Mouse (Mus musculus) limb, embryonic 14.5 days (tissue): Measurements from ENCODE around the gene Dennd1c. TPM values are rescaled to one million over a fixed set of nuclear protein-coding genes. Genes with fewer than 3 reads are reported as not detected.

Experiments
- ATAC-seq: fragments of 200-750 bp; cut with Nextera tagmentation; 2 replicates; pipeline ENCODE4 v1.8.0; 2017; ENCODE audit warnings: low read depth, moderate number of reproducible peaks, moderate TSS enrichment; ENCODE audit not compliant: low FRiP score
- DNase-seq: peaks from one replicate; pipeline ENCODE4 v3.0.0-alpha.2; 2015; ENCODE audit warnings: low spot score
- H3K27ac ChIP-seq: fragments of 300-500 bp; sonication (generic); replicated peaks from 2 replicates; pipeline ENCODE4 v1.5.1; 2014; ENCODE audit warnings: low read depth, mild to moderate bottlenecking, low read length, moderate library complexity, mixed read lengths
- H3K27me3 ChIP-seq: fragments of 300-500 bp; sonication (generic); 2 replicates; pipeline ENCODE4 v1.6.1; 2014; ENCODE audit warnings: low read length, mixed read lengths; ENCODE audit not compliant: control insufficient read depth, insufficient read depth
- H3K36me3 ChIP-seq: fragments of 300-500 bp; sonication (generic); 2 replicates; pipeline ENCODE4 v1.6.1; 2014; ENCODE audit warnings: mild to moderate bottlenecking, low read length, moderate library complexity, mixed read lengths; ENCODE audit not compliant: control insufficient read depth, insufficient read depth
- H3K4me1 ChIP-seq: fragments of 300-500 bp; sonication (generic); 2 replicates; pipeline ENCODE4 v1.6.1; 2014; ENCODE audit warnings: antibody characterized with exemption, low read length, mixed read lengths; ENCODE audit not compliant: control insufficient read depth, insufficient read depth
- H3K4me2 ChIP-seq: fragments of 300-500 bp; sonication (generic); replicated peaks from 2 replicates; pipeline ENCODE4 v1.6.1; 2014; ENCODE audit warnings: low read depth, mild to moderate bottlenecking, low read length, moderate library complexity; ENCODE audit not compliant: severe bottlenecking
- H3K4me3 ChIP-seq: fragments of 300-500 bp; sonication (generic); replicated peaks from 2 replicates; pipeline ENCODE4 v1.5.1; 2014; ENCODE audit warnings: low read length
- H3K9ac ChIP-seq: fragments of 300-500 bp; sonication (generic); 2 replicates; pipeline ENCODE4 v1.6.1; 2014; ENCODE audit warnings: mild to moderate bottlenecking, low read depth, low read length, moderate library complexity; ENCODE audit not compliant: severe bottlenecking
- H3K9me3 ChIP-seq: fragments of 300-500 bp; sonication (generic); 2 replicates; pipeline ENCODE4 v1.6.1; 2016; ENCODE audit warnings: low read length; ENCODE audit not compliant: control insufficient read depth
- POLR2A ChIP-seq: fragments of 200-500 bp; IDR thresholded peaks from 2 replicates; pipeline ENCODE4 v1.8.0; 2012; ENCODE audit warnings: inconsistent platforms, mild to moderate bottlenecking, moderate library complexity, borderline replicate concordance; ENCODE audit not compliant: insufficient read depth, insufficient read length; ENCODE audit errors: extremely low read depth
- WGBS: fragments of 180-500 bp; shearing (Covaris S2); extraction: QIAGEN DNeasy Blood & Tissue Kit; methylation state at CpG from one replicate; pipeline ENCODE4 v1.1.7; 2014; 5-methylcytosine and 5-hydroxymethylcytosine counted together
- polyA plus RNA-seq, 2 experiments: library from polyadenylated mRNA; depleted of rRNA in 1 of 2; stranded (reverse) in 1 of 2; unstranded in 1 of 2; fragments of >200 nt; fragmentation: Nextera tagmentation in 1 of 2; extraction: Ambion mirVana in 1 of 2; gene quantifications; 2 replicates each; pipeline versions ENCODE4 v1.2.1 to v1.2.3; 2012 to 2014

The Dennd1c gene
- polyA plus RNA-seq, 2 experiments, result 1.9 to 2.0 TPM

DNA sequence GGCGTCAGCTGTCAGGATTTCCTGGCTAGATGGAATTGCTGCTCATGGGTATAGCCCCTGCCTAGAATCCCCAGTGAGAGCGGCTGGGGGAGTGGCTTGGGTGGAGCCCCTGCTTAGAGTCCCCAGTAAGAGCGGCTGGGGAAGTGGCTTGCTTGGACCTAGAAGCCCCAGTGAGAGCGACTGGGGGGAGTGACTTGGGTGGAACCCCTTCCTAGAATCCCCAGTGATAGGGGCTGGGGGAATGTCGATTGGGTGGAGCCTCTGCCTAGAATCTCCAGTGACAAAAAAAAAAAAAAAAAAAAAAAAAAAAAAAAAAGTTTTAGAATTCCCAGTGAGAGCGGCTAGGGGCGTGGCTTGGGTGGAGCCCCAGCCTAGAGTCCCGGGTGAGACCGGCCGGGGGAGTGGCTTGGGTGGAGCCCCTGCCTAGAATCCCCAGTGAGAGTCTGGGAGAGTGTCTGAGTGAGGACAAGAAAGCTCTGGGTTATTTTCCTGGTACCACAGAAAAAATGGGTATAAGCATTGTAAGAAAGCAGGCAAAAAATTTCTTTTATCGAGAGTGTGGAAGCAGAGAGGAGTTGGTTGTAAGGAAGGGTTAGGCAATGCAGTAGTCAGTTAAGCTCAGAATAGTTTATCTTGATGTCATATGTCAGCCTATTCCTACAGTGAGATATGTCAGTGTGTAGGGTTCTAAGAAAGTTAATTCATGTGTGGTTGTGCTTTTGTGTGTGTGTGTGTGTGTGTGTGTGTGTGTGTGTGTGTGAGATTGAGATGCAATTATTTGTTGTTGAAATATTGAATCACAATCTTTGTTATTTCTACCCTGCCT, 40.4 kb upstream of the Dennd1c start:
- Histone ChIP-seq H3K9me3 (no peaks in the 10 kb centered on the region), H3K36me3 (no peaks in the 10 kb centered on the region), H3K4me1 (no peaks in the 10 kb centered on the region), H3K9ac (no peak overlapping the region), H3K27ac (no peak overlapping the region), H3K4me2 (no peak overlapping the region; the same call in 1 of the 2 replicates), H3K4me3 (no peak overlapping the region), H3K27me3 (no peaks in the 10 kb centered on the region)
- ATAC-seq (peak; percentile 84), DNase-seq (peak; percentile 37)
- TF ChIP-seq POLR2A, result no peak
- WGBS, result 1% methylated on average over 11 of the region's 11 CpGs

DNA sequence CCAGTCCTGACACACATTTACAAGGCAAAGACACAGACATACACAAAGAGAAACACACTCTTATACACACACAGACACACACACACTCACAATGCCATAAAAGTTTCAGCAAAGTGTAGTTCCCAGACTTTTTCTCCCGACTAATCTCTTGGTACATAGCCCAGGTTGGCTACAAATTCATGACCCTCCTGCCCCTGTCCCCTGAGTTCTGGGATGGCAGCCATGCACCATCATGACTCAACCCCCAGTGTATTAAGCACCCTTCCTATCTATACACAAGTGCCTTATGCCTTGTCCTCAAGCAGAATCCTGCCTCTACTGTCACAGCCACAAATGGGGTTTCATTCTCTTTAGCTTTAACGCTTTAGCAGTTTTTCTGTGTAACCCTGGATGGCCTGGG, 38.5 kb upstream of the Dennd1c start:
- Histone ChIP-seq H3K27ac (no peak overlapping the region), H3K9ac (no peak overlapping the region), H3K9me3 (no peaks in the 10 kb centered on the region), H3K27me3 (no peaks in the 10 kb centered on the region), H3K36me3 (no peaks in the 10 kb centered on the region), H3K4me1 (no peaks in the 10 kb centered on the region), H3K4me2 (no peak overlapping the region), H3K4me3 (no peak overlapping the region)
- 80% methylated on average over 2 of the region's 2 CpGs for WGBS
- DNase-seq (no peak), ATAC-seq (no peak)
- no peak for TF ChIP-seq POLR2A

DNA sequence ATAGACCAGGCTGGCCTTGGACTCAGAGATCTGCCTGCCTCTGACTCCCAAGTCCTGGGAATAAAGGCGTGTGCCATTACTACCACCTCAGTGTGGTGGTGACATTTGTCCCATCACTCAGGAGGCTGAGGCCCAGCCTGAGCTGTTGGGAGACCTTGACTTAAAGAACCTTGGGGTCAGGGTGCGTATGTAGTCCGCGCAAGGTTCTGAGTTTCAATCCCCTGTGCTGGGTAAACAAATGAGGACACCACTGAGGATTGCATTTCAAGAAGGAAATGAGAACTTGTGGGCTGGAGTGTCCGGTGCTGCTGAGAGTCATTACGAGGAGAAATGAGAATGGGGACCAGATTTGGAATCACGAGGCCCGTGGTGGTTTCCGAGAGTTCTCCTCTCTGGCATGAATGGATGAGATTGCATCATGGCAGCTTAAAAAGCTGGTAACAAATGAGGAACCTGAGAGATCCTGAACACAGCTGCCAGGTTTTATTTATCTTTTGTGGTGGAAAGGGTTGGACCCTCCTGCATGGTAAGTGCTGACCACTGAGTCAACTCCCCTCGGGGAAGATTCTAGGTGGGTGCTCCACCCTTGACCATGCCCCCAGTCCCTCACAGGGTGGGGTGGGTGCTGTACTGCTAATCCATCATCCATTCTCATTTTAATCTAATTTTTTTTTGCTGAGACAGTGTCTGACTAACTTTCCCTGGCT, 34.6 kb upstream of the Dennd1c start:
- DNase-seq, result no peak
- WGBS, result 84% methylated on average over 10 of the region's 10 CpGs

DNA sequence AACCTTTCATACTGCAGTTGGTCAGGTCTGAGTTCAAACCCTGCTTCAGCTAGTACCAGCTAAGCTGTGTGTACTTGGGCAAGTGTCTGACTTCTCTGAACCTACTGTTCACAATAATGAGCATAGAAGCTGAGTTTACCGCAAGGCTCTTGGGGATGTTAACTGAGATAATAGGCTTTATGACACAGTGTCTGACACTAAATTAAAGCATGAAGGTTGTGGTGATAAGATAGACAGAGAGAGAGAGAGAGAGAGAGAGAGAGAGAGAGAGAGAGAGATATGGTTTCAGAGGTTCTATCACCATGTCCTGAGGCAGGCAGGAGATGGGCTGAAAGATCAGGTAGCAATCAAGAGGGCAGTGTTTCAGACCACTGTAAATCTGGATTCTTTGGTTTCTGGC, 31.7 kb upstream of the Dennd1c start:
- ATAC-seq, result no peak
- 85% methylated on average over 1 of the region's 1 CpGs for WGBS
- no peak for DNase-seq

More for the DNA sequence above, 34.6 kb upstream of the Dennd1c start:
- Histone ChIP-seq H3K9ac (no peak overlapping the region), H3K4me1 (no peaks in the 10 kb centered on the region), H3K9me3 (no peaks in the 10 kb centered on the region), H3K36me3 (no peaks in the 10 kb centered on the region), H3K4me2 (no peak overlapping the region), H3K27me3 (no peaks in the 10 kb centered on the region), H3K27ac (no peak overlapping the region), H3K4me3 (no peak overlapping the region)
- ATAC-seq, result no peak
- no peak for TF ChIP-seq POLR2A

DNA sequence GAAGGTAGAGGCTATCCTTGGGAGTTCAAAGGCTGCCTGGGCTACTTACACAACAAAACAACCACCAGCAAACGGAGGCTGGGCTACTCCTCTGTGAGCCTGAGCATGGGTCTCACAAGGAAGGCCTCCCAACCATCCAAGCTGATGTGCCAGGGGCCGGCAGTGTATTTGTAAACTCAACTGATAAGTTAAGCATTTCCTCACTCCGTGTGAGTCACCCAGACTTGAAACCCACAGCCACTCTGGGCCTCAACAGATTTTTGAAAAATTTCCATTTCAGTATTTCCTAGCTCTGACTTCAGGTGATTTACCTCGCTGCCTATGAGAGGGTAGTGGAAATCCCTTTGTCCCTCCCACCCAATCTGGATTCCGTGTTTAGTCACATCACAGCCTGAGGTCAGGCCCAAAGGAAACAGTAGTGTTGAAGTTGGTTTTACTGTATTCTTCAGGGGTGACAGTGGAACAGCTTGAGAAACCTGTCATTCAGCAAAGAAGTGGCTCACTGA, 30.4 kb upstream of the Dennd1c start:
- WGBS, result 44% methylated on average over 5 of the region's 5 CpGs
- DNase-seq (no peak), ATAC-seq (no peak)
- Histone ChIP-seq H3K4me3 (no peak overlapping the region), H3K27me3 (no peaks in the 10 kb centered on the region), H3K27ac (no peak overlapping the region), H3K4me2 (no peak overlapping the region), H3K4me1 (peaks cover 11% of the 10 kb centered on the region), H3K36me3 (no peaks in the 10 kb centered on the region), H3K9ac (no peak overlapping the region), H3K9me3 (no peaks in the 10 kb centered on the region)
- TF ChIP-seq POLR2A, result no peak

More for the DNA sequence above, 31.7 kb upstream of the Dennd1c start:
- Histone ChIP-seq H3K9me3 (no peaks in the 10 kb centered on the region), H3K27me3 (no peaks in the 10 kb centered on the region), H3K4me1 (peaks cover 5% of the 10 kb centered on the region; the same call in 1 of the 2 replicates), H3K36me3 (no peaks in the 10 kb centered on the region), H3K4me2 (no peak overlapping the region), H3K4me3 (no peak overlapping the region), H3K27ac (no peak overlapping the region), H3K9ac (no peak overlapping the region)
- TF ChIP-seq POLR2A, result no peak
